Mouse (Mus musculus): ENCODE measurements around the gene Arid3a.

- TF ChIP-seq CTCF (IDR thresholded peaks at IDR 0.05; ENCODE audit: low read depth) (no peak), EP300 (IDR thresholded peaks at IDR 0.05; ENCODE audit: low read depth) (no peak)
These were observed 56.8 kb downstream of the Arid3a start for GRCm38 (mm10) chr10:79983670-79984069.
